Mouse (Mus musculus) adrenal gland, postnatal 36 days (tissue): ENCODE data around the gene Nploc4. TPM values are rescaled to one million over a fixed set of nuclear protein-coding genes. Genes with fewer than 3 reads are reported as not detected.
"Not testable (repeated sequence)": the region's sequence is repeated elsewhere in the genome, so short reads cannot be mapped to it uniquely, and the experiment has no call there.

ENCODE experiments used
- DNase-seq, 2 experiments: peaks; one replicate each; pipeline ENCODE4 v3.0.0; 2021; ENCODE audit warnings: mixed read lengths in 1 of 2
- total RNA-seq, 2 experiments: library from RNA; stranded (reverse); gene quantifications; 2 replicates each; pipeline ENCODE4 v1.2.3; 2021

Gene Nploc4
- total RNA-seq, 2 experiments from 2014 or later: 86.2 to 101 TPM

GRCm38 (mm10) chr11:120442765-120443280, 5.3 kb upstream of the Nploc4 start:
- no peak for DNase-seq

DNA sequence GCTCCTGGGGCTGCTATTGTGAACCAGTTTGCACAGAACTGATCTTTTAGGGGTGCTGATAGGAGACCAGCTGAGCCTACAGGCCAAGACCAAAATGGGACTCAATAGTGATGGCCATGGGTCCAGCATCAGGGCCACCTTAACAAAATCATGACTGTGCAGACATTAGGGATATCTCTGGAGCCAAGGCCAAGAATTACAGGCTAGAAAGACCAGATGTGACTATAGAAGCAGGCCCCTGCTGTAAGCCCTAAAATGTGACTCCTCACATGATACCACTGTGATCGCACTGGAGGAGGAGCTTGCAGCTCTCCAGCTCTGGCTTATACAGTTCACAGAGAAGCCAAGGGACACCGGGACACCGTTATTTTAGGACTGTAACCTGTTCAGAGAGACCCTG, 4.8 kb upstream of the Nploc4 start, which contains the start of gene Tspan10:
Gene Tspan10 (plus strand): TSS at position 301 of the 400 bp plus-strand sequence.
- no peak for DNase-seq

DNA sequence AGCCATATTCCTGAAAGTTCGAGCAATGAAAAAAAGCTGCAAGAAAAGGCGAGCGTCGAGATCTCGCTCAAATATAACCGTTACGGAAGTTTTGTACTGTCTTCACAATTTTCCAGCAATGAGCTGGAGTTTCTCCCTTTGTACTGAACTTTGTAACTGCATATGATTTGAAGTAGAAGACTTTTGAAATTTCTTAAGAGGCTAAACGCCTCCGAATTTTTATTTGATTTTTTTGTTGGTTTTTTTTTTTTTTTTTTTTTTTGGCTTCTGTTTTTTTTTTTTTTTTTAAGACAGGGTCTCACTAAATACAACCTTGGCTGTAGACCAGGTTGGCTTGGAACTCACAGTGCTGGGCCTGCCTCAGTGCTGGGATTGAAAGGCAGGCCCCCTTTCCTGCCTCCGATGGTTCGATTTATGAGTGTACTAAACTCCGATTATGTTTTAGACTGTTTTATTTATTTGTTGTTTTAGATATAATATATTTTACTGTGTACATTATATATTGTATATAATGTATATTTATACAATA, 413 bp upstream of the Nploc4 start:
- no peak for DNase-seq

DNA sequence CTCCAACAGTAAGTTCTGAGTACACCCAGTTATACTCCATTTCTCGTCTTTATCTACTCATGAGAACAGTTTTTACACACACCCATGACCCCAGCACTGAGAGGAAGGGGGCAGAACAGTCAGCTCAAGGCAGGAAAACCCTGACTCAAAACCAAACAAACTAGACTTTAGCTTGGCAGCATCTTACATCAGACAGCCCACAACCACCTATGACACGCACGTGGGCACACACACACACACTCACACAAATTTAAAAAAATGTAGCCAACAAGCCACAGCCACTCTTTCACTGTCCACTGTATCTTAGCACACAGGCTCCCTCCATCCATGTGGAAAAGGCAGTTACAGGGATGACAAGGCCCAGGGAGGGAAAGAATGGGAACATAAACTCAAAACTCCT, 10.8 kb downstream of the Nploc4 start:
- no peak for DNase-seq

GRCm38 (mm10) chr11:120423569-120424295, 13.8 kb downstream of the Nploc4 start:
- peak; percentile 69 to 79 for DNase-seq

DNA sequence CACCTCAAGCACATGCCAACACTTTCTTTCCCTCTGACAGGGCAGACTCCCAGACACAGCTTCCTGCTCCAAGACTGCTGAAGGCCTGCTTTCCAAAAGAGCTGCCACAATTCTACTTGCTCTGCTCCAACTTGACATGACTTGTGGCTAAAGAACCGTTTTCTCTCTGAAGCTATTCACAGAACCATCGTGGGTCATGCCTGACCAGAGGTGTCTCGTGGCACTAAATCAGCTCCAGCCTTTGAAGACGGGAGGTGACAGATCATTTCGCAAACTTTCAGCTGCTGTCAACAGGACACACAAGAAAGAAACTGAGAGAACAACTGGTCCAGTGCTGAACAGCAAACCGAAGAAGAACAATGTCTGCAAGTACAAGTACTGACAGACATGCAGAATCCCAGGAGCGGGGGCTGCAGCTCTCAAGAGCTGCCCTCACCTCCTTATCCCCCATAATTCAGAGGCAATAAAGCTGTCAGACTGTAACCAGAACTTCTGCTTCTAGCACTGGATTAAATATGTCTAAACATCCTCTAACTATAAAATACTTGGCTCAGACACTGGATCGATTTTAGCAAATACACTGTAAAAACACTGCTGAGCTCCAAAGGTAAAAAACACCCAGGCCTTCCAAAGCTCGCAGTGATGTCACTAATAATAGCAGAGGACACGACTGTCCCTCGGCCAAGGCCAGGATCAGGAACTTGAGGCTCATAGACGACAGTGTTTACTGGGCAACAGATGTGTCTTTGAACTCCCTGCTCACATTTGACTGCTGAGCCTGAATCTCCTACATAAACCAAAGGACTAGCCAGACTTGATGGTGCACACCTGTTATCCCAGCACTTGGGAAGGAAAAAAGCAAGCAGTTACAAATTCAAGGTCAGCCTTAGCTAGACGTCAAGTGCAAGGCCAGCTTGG, 14.6 kb downstream of the Nploc4 start:
- DNase-seq: peak; percentile 44 to 52

DNA sequence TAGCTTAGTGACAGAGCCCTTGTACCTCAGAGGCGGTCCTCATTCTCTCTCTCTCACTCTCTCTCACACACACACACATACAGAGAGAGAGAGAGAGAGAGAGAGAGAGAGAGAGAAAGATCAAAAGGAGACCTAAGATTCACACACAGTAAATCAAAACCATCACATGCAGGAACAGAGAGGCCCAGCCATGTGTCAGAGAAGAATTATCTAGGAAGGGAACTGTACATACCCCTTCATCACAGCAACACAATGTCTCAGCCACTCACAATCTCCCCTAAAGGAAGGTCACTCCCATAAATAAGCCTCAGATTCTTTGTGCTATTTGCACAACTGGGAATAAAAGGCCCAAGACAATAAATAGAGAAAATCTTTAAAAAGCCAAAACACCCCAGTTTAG, 18.9 kb downstream of the Nploc4 start:
- DNase-seq: peak in 1 of 2 experiments; percentile 33

DNA sequence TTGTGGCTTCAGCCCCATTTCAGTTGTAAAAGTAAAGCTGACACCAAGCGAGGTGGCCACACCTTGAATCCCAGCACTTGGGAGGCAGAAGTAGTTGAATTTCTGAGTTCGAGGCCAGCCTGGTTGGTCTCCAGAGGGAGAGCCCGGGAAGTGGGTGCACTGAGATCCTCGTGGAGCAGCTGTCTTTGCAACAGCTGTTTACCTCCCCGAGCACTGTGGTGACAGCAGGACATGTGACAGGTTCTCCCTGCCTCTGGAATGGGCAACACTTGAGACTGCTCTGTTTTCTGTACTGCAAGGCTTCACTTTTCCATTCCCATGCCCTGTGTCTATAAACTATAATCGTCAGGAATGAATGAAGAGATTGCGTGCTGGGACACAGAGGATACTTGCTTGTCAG, 19.7 kb downstream of the Nploc4 start:
- DNase-seq: no peak

- not testable (repeated sequence) for DNase-seq
Measured at GRCm38 (mm10) chr11:120413621-120414020, 23.9 kb downstream of the Nploc4 start.

GRCm38 (mm10) chr11:120406445-120406844, 31.1 kb downstream of the Nploc4 start:
- DNase-seq: no peak

GRCm38 (mm10) chr11:120405867-120406266, 31.6 kb downstream of the Nploc4 start:
- DNase-seq: no peak

DNA sequence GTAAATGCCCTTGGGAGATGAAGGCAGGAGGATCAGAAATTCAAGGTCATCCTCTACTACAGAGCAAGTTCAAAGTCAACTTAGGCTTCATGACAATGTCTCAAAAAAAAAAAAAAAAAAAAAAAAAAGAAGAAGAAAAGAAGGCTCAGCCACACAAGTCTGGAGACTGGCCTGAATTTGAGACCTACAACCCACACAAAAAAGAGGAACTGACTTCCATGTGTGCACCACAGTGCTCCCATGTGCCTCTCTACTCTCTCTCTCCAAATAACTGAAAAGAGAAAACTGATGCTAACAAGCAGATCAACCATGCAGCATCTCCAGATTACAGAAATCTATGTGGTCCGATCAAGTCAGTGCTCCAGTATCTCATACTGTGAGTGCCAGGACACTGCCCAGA, 32.7 kb downstream of the Nploc4 start:
- no peak for DNase-seq

DNA sequence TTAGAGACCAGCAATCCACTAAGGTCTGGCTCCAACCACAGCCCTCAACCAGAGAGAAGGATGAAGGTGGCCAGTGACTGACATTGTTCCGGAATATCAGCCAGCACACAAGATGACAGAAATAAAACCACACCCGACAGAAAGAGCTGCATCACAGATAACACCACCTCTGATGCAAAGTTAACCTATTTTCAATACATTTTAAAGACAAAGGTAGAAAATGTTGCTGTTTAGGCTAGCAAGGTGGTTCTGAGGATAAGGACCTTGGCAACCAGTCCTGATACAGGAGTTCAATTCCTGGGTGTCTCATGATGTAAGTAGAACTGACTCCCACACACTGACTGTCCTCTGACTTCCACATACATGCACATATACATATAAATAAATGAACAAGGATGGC, 38.2 kb downstream of the Nploc4 start:
- no peak for DNase-seq

DNA sequence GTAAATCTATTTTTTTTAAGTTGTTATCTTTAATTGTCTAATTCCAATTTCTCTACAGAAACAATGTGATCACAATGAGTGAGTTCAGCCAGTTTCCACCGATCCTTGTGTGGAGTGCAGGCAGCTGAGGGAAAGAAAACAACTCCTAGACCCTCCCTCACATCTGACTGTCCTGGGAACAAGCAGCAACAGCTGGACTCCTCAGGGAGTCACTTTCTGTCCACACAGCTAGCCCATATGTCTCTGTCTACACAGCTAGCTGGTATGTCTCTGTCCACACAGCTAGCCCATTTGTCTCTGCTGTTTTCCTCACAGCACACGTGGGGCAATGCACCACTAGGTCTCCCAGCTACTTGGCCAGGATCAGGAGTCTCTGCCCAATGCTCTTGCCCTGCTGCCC, 39.9 kb downstream of the Nploc4 start:
- DNase-seq: no peak

GRCm38 (mm10) chr11:120395661-120396060, 41.8 kb downstream of the Nploc4 start:
- DNase-seq: no peak

DNA sequence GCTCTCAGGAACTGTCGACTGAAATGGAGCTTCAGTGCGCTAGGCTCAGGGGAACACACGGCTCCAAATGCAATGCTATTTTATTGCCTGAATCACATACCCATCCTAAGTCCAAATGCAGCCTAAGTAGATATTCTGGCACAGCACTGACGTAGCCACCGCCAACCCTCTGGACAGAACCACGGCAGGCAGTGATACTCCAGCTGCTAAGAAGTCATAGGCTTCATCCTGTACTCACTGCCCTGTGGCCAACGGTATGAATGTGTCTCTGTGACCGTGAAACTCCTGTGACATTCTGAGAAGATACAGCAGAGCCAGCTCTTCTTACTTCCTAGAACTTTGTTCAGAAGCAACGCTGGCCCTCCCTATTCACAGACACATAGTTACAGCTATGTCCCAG, 48.9 kb downstream of the Nploc4 start:
- no peak for DNase-seq

DNA sequence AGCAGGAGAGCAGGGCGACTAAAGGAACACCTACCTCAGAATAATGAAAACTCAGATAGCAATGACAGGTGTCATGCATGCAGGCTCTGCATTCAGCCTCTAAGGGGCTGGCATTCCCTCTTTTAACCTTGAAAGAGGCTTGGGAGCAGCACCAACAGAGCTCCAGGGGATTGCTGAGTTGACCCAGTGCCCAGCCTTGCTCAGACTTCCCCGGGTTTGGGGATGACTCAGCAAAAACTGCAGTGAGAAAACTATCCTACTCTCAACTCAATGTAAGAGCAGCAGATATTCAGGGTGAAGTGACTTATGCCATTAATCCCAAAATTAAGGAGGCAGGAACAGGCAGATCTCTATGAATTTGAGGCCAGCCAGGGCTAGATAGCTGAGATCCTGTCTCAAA, 50.4 kb downstream of the Nploc4 start:
- peak; percentile 68 to 81 for DNase-seq

DNA sequence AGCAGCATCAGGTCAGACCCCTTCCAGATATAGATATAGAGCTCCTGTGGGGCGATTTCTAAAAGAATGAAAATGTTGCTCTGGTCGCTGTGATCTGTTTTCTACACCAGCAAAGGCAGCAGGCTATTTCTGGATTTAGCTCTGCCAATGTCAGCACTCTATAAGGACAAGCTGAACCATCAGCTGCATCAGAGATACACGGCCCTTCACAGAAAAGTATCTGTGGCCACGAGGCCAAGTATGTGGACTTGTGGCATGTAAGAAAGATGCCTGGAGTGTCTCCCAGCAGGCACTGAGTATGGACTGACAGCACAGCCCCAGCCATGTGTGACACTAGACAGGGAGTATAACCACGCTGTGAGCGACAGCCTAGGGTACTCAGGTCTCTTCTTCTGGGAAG, 50.9 kb downstream of the Nploc4 start:
- DNase-seq: no peak

DNA sequence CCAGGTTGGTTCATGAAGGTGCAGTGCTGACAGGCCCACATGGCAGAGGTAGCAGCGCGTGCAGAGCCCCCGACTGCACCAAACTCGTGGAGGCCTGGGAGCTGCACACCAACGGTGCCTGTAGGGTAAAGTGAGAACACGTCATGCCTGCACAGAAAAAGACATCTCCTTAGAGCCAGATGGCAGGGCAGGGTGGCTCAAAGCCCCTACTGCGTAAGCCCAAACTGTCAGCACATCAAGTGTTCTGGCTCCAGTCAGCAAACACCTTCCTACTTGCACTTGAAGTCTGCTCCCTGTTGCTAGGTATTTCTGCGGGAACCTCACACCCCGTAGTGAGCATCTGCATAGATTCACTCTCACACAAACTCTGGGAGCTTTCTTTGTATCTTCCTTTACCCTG, 55.0 kb downstream of the Nploc4 start:
- DNase-seq: no peak

- DNase-seq: no peak
Measured at GRCm38 (mm10) chr11:120381157-120381556, 56.4 kb downstream of the Nploc4 start.

DNA sequence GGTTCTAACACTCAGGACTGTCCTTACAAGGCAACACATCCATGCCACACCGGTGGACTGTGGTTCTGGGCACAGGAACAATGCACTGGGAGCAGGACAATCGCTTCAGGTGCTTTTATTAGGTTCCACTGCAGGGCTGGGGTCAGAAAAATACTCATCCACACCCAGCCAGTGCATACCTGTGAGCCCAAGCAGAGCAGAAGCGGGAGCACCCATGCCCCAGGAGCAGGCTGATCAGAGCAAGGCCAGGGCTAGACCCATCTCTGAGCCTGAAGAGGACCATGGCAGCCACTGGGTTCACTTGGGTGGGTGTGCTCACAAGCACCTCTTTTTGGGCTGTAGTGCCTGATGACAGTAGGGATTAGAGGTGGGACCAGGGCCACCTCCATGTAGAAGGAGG, 57.2 kb downstream of the Nploc4 start:
- no peak for DNase-seq

DNA sequence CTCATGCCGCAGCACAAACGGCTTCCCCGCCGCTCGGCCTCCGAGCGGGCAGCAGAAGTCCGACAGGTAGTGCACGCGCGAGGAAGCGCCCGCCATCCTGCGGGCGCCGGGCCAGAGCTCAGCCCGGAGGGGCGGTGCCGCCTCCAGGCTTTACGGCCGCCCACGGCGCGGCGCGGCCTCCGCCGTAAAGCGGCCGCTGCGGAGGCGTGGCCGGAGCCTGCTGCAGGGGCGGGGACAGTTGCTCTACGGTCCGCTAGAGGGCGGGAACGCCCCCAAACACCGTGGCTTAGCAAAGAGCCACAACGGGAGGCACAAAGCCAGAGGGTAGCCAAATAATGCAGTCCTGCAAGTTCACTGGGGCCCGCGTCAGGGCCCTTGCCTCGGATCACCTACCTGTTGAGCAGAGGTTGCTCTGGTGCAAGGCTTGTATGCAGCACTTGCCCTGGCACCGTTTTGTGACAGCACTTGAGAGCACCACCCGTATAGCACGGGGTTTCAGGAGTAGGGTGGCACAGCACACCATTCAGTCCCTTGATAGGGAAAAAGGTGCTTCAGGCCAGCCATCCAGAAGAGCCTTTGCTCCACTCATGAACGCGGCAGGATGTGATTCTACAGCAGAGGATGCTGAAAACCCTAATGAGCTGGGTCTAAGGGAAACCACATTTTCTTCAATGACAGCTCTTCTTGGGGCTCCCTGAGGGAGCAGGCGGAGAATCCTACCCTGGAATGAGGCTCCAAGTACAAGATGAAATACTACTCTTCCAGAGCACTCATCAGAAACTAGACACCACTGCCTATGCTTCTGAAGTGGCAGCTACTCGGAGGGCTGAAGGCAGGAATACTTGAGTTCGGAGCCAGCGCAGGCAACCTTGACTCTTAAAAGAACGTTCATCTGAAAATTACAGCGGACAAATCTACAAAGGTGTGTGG, 58.6 kb downstream of the Nploc4 start, which contains the start of gene Faap100:
Gene Faap100 (minus strand): TSS at position 154 of the 930 bp plus-strand sequence.
- DNase-seq: peak; percentile 93 to 95
